Mouse (Mus musculus): ENCODE data around the gene Osbpl9.

DNA sequence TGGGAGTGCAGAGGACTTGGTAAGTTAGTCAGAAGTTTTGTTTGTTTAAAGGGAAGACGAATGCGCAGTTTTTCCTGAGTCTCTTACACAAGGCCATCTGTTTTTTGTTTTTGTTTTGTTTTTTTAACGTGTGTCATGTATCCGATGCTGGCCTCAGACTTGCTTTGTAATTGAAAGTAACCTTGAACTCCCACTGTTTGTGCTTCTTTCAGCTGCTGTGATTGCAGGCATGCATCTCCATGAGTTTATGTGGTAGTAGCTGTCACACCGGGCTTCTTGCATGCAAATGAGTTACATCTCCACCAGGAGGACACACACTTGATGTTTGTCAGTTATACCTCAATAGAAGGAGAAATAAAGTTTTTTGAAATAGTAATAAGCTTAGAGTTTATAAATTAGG is 158.3 kb downstream of the Osbpl9 start:
- TF ChIP-seq POLR2A (IDR thresholded peaks at IDR 0.05; ENCODE audit: insufficient read length, low read depth) (no peak), TCF12 (IDR thresholded peaks at IDR 0.05; ENCODE audit: insufficient read depth, poor library complexity, severe bottlenecking) (no peak), MYOG (IDR thresholded peaks at IDR 0.05; ENCODE audit: control insufficient read depth in 1 of 3, insufficient read depth in 1 of 3, insufficient read length in 2 of 3, low read depth in 2 of 3) (no peak), USF1 (IDR thresholded peaks at IDR 0.05; ENCODE audit: low read depth) (no peak), SRF (IDR thresholded peaks at IDR 0.05; ENCODE audit: control insufficient read depth, insufficient read length, low read depth) (no peak), CEBPB (IDR thresholded peaks at IDR 0.05; ENCODE audit: insufficient read depth, poor library complexity, severe bottlenecking) (no peak), POLR2AphosphoS2 (IDR thresholded peaks at IDR 0.05; ENCODE audit: insufficient read length, low read depth) (no peak), E2F4 (IDR thresholded peaks at IDR 0.05; ENCODE audit: insufficient read depth) (no peak)
